Mouse (Mus musculus) R1 (cell line): ENCODE results near the gene AL731706.2.

Experiments
- DNase-seq: peaks from one replicate; pipeline ENCODE4 v3.0.0-alpha.2; 2018; ENCODE audit warnings: low read depth, low spot score

Gene AL731706.2

DNA sequence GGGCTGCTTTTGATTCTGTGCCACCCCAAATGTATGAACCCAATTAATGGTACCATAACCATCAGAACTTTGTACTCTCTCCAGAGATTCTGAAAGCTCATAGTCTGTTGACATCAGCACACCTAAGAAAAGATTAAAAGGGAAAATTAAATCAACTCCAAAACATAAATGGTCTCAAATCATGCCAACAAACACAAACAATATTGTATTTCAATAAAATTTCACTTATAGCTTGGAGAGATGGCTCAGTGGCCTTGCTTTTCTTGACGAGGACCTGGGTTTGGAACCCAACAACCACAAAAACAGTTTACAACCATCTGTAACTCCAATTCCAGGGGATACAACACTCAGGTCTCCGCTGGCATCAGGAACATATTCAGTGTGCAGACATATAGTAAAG lies at the start of gene AL731706.2:
TSS of gene AL731706.2 (minus strand) at position 101 of the 400 bp plus-strand sequence.
- no peak for DNase-seq

DNA sequence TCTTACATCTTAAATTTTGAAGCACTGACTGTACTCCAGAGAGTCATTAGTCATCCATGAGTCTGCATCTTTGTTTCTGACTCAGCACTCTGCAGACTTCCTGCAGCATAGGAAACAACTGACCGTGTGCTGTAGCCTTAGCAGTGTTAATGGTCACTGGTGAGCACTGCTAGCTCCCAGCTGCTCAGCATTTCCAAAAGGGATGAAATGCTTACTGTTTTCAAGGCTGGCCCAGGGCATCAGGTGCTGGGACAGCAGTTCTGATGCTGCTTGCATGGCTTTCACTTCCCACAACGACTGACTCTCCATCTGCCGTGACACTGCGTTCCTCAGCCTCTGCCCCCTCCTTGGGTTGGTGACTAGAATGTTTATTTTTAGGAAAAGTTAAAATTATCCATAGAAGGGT lies 35.5 kb upstream of the AL731706.2 start:
- DNase-seq: no peak

DNA sequence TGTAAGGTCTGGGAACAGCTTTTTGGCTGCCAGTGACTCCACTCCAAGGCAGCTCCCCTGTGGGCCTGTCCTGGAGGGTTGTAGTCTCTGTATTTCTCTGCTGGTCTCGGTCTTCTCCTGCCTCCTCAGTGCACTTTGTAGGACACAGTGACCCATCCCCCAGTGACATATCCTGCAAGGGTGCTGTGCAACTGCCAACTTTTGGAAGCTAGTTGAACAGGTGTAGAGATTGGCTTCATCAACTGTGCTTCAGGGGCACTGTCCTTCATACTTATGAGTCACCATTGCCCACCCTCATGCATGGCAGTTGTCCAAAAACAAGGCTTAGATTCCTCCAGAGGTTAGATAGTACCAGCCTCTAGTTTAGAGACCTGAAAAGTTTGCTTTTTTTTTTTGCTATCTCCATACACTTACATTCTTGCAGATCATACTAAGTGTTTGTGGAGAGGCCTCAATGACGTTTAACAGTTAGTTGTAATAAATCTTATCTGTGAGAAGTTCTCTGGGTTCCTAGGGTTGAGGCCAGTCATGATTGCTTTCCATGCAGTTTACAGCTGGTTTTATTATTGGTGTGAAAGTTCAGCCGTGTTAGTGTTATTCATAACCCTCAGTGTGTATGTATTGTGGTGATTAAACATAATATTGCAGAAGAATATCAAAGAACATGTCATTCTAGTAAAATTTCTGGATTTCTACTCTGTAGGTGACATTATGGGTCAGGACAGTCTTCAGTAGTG lies 34.9 kb upstream of the AL731706.2 start:
- no peak for DNase-seq

DNA sequence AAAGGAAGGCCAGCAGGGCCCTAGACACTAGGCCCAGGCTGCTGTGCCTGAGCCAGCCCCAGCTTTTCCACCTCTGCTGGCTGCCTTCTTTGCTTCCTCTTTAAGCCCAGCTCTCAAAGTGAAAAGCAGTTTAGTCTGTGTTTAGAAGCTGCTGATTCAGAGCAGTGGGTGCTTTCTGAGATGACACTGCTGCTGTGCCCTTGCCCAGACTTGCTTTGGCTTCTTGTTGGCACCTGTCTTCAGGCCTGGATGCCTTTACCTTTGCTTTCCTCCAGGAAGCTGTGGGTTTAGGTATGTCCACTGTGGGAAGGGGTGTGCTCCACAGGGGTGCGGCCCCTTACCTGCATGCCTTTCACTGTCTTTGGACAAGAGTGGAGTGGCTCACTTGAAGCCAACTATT lies 34.0 kb upstream of the AL731706.2 start:
- peak; percentile 19 for DNase-seq

DNA sequence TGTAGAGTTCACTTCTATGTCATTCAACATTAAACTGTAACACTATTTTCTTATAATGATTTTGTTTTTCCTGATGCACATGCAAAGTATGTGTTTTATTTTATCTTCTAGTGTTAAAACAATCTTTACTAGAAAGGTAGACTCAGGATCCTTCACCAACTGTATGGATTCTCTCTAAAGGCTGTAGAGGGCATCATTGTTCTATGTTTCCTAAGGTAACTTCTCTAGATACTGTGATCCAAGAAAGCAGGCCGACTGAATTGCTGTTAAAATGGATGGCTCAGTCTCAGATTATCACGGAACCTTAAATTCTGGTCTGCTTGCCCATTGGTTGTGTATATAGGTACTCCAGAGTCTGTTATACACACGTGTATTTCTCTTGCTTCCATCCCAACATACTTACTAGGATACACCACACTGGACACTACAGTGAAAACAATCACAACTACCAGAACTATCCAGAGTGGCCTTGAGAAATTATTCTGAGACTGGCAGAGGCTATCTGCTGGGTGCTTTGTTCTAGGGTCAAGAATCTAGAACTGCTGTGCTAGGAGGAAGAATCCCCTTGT lies 28.9 kb upstream of the AL731706.2 start:
- DNase-seq: no peak

DNA sequence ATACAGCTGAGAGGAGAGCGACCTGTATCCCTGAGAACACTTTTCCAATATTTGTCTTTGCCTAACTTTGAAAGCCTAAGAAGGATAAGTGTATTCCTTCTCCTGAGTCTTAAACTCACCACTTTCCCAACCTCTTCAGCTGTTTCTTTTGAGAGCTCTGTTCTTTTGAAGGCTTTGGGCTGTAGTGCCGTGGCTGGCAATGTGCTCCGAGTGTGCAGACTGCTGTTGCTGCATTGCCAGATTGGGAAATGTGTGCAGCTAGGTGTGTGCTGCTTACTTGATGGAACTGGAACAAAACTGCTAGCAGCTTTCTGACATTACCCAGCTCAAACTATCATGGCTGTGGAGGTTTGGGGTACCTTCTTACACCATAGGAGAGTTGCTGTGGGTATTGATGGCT lies 27.5 kb upstream of the AL731706.2 start:
- no peak for DNase-seq

DNA sequence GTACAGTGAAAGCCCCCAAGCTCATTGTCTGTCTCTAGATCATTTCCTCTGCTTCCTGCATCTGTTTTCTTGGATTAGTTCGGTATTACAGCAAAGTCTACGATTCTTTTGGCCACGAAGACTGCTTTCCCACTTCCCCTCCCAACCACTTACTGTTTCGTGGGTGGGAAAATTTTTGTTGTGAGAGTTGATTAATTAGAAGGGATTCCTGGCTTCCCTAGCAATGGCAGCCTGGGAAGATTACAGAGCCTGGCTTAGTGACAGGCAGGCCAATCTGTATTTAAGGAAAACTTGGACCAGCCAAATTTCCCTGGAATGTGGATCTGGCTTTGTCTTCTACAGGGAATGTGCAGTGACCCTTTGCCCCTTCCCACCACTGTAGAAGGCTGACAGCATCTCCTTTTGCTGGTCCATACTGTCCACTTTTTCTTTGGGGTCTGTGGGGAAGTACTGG lies 26.5 kb upstream of the AL731706.2 start:
- no peak for DNase-seq

DNA sequence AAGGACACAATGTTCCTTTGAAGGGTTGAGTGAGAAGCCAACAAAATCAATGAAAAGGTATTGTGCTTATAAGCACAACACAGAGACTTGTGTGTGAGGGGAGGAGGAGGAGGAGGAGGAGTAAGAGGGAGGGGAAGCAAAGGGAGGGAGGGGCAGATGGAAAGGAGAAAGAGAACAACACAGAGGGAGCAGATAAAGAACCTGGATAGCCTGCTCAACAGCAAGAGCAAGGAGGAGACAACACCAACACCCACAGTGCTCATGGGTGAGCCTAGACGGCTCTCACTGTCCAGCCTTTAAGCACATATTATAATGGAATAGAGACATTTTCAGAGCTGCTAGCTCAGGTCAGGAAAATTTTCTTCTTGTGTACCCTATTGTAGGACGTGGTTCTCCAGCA lies 23.8 kb upstream of the AL731706.2 start:
- DNase-seq: no peak

DNA sequence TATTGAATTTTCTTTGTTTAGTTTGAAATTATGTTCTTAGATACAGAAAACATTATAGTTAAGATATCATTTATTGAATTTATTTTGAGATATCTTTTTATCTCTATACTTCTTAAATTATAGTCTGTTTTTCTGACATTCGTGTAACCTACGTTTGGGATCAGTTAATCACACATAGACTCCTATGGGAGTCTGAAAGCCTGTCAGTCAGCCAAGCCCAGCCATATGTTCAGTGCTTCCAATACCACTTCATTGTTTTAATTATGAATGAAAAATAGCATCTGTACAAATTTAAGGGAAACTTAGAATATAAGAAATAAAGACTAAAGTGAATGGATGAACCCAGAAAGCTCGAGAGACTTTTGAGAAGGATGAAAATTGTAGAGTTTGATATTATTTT lies 23.1 kb upstream of the AL731706.2 start:
- no peak for DNase-seq

DNA sequence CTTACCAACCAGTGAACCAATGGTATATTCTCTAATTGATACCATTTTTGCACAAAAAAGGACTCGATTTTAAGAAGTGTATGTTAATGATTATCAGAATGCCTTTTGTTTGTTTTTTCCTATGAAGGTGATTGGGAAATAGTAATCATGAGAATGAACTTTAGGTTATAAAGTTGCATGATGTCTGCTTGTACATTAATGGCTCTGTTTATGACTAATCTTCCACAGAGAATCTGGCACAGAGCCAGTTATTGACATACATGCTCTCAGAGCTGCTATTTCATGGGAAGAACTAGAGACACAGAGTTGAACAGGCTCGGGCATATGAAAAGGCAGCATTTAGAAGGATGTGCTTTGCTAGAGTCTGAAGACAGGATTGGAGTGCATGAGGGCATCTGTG lies 10.7 kb upstream of the AL731706.2 start:
- DNase-seq: no peak

DNA sequence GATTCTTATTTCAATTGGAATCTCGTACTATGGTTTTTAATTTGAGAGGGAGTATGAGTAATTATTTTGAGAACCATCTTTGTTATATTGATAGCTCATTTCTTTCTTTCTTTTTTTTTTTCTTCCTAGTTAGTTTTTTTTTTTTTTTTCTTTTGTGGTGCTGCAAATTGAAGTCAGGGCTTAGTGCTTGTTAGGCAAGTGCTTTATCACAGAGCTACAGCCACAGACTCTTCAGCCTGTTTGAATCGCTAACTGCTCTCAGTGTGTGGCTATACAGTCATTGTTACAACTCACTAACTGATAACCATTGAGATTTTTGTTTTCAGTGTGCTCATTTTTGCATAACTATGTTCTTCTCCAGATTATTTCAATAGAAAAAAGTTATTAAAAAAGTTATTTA lies 9.0 kb upstream of the AL731706.2 start:
- DNase-seq: no peak

DNA sequence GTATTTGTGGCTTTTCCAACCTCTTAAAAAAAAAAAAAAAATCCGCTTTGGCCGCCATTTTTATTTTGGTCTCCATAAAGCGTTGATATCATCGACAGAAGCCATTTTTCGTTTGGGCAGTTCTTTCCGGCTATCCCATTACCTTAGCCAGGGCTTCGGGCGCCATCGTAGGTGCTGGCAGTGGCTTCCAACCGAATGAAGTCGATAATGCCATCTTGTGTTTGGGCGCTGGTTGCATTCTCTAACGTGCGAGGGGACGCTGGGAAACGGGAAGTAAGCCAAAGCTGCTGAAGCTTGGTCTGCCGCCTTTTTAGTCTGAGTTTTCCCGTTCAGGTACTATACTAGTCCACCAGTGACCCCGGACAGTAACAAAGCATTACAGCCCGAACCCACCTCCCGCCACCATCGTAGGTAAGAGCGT lies 6.5 kb upstream of the AL731706.2 start:
- peak; percentile 97 for DNase-seq

DNA sequence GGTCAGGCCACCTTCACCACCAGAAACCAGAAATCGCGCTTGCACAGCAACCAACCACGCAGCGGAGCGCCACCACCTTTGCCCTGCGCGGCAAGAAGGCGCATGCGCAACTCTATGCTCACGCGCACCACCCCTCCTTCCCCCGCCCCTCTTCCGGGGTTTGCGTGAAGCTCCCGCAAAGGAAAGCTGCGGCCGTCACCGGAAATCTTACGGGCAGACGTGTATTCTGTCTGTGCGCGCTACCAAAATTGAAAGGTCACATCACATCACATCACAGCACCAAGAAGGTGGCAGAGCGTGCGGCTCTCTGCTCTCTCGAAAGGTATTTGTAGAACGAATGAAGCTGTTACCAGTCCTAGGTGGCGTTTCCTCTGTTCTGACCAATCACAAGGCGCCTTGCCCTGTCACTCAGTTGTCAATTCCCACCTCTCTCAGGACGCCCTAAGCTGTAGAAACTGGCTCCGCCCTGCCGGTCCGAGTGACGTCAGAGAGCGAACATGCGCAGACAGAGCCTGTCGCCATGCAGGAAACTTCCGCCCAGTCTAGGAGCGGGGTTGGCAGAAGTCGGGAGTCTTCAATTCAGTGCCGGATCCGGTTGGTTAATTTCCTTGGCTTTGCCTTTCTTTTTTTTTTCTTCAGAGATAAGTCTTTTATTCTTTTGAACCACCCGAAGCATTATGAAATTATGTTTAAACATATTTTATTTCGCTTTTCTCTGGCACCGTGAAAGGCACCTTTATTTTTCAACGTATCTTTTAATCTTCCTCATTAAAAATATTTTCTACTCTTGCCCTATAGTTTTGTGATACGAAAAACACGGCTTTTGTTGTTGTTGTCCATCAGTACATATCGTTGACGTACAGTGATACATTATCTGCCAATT lies 5.8 kb upstream of the AL731706.2 start, which contains the start of the genes Slx4ip, AL731706.1 and Mkks:
TSS of gene Slx4ip (plus strand) at position 151 of the 883 bp plus-strand sequence.
TSS of gene AL731706.1 (minus strand) at position 322 of the 883 bp plus-strand sequence.
TSS of gene Mkks (minus strand) at position 322 of the 883 bp plus-strand sequence.
- peak; percentile 99 for DNase-seq

DNA sequence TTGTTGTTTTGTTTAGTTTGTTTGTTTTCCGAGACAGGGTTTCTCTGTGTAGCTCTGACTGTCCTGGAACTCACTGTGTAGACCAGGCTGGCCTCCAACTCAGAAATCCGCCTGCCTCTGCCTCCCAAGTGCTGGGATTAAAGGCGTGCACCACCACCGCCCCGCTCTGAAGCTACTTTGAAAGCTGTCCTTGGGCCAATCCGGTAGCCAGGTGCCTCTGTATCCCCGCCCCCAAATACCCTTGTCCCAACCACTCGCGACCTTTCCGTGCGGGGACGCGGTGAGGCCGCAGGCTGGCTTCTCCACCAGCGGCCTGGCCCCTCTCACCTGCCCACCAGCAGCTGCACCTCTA lies 5.2 kb upstream of the AL731706.2 start:
- DNase-seq: peak; percentile 93

DNA sequence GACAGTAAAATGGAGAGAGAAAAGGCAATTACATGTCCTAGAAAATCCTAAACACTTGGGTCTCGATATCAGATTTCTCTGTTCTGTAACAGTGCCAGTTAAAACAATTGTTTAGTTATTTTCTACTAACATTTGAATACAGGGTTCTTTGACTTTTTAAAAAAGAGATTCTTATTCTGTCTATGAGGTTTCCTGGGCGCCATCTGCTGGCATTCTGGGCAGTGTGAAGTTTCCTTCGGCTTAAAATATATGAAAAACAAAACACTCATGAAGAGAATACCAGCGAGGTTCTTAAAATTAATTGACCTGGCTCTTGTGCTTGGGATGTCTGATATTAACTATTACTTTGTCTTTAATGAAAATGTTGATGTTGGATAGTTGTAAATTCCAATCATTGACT lies 1.4 kb upstream of the AL731706.2 start:
- no peak for DNase-seq

DNA sequence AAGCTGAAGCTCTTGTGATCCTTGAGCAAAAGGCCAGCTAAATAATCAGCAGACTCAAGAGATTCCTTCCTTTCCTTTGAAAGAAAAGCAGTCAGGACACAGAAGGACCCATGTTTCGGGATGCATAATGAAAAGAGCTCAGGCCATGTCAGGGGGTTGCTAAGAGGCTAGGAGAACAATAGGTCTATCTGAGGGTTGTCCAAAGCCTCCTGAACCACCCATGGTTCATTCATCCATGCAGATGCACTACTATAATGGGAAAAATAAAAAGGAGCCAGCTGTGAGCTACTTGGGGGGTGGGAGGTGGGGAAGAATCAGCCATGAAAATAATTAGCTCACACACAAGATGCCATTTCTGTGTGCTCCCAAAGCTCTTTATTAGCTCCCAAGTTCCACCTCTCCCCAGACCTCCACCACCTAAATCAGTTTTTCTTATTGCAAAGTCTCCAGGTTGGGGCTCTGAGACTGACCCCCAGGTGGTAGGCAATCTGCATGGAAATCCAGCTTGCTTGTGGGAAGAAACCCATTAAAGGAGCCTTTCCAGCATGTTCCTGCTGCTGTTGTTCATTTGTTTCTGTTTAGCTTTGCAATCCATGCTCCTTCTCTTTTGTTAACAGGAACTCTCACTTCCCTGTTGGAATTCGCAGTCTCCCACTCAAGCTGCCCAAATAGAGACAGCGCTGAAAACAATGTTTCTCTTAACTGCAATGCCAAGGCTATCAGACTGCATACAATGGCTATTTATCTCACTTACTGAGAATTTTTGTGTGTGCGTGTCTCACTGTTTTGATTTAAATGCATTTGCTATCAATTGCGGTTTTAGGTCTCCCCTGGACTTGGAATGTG lies 30.7 kb downstream of the AL731706.2 start:
- DNase-seq: peak; percentile 23

DNA sequence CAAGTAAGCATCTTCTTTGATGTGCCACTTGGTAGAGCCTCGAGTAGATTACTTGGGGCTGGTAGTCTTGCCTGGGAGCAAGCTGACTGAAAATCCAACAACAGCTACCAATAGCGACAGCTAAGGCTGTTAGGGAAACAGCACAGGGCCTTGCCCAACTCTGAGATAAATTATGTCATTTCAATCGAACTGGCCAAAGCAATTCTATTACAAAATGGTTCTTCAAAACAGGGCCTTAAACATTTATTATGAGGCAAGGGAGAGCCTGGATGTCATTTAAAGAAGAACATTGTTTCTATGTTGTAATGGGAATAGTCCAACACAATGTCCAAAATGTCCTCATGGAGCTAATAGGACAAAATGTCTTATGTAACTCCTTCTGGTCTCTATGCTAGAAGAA lies 35.1 kb downstream of the AL731706.2 start:
- no peak for DNase-seq

DNA sequence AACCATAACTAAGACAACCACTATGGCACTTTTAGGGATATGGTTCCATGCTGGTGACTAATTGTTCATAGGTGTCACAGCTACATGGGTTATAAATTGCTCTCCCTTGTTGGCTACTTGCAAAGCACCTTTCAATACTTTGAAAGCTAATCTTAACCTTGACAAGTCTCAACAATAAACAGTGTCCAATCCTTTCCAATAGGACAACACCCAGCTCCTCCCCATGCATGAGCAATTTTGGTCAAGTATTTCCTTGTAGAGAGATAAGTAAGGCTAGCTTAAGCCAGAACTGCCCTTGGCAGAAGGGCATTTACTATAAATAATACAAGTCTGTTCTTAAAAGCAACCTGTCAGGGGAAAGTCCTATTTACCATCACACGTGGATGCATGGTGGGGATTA lies 47.5 kb downstream of the AL731706.2 start:
- no peak for DNase-seq

DNA sequence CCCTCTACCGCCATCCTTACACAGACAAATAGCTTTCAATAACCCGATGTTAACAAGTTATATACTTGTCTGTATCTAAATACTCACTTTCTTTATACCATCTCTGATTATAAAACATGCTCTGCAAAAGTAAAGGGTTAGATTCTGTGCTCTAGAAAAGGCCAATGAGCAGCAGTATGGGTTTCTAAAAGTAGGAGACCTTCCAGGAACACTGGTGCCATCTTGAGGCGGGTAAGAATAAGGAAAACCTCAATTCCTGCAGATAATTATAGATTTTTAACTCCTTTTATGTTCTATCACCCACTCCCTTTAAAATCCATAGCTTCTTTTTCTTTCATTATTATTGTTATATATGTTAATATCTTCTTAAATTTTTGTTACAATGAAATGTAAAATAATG lies 49.6 kb downstream of the AL731706.2 start:
- DNase-seq: no peak
